Mouse (Mus musculus) liver, embryonic 15.5 days (tissue): ENCODE results near the gene 7530416G11Rik. TPM values are rescaled to one million over a fixed set of nuclear protein-coding genes. Genes with fewer than 3 reads are reported as not detected.

Source experiments
- ATAC-seq: fragments of 200-750 bp; cut with Nextera tagmentation; 2 replicates; pipeline ENCODE4 v1.8.0; 2017; ENCODE audit warnings: moderate number of reproducible peaks, mild to moderate bottlenecking, moderate library complexity; ENCODE audit not compliant: insufficient read depth
- H3K27ac ChIP-seq: fragments of 300-500 bp; sonication (generic); replicated peaks from 2 replicates; pipeline ENCODE4 v1.5.1; 2015; ENCODE audit warnings: mild to moderate bottlenecking, inconsistent platforms
- H3K27me3 ChIP-seq: fragments of 300-500 bp; sonication (generic); 2 replicates; pipeline ENCODE4 v1.6.1; 2015; ENCODE audit warnings: mild to moderate bottlenecking, inconsistent platforms
- H3K36me3 ChIP-seq: fragments of 300-500 bp; sonication (generic); replicated peaks from 2 replicates; pipeline ENCODE4 v1.6.1; 2015; ENCODE audit warnings: moderate library complexity, mild to moderate bottlenecking, inconsistent platforms
- H3K4me1 ChIP-seq: fragments of 300-500 bp; sonication (generic); replicated peaks from 2 replicates; pipeline ENCODE4 v1.6.1; 2015; ENCODE audit warnings: inconsistent platforms
- H3K4me2 ChIP-seq: fragments of 300-500 bp; sonication (generic); 2 replicates; pipeline ENCODE4 v1.6.1; 2015; ENCODE audit warnings: moderate library complexity, mild to moderate bottlenecking, inconsistent platforms
- H3K4me3 ChIP-seq: fragments of 300-500 bp; sonication (generic); replicated peaks from 2 replicates; pipeline ENCODE4 v1.5.1; 2015; ENCODE audit warnings: mild to moderate bottlenecking, inconsistent platforms
- H3K9ac ChIP-seq: fragments of 300-500 bp; sonication (generic); 2 replicates; pipeline ENCODE4 v1.6.1; 2015; ENCODE audit warnings: moderate library complexity, mild to moderate bottlenecking, inconsistent platforms
- H3K9me3 ChIP-seq: fragments of 300-500 bp; sonication (generic); replicated peaks from 2 replicates; pipeline ENCODE4 v1.6.1; 2016; ENCODE audit warnings: inconsistent platforms
- WGBS: fragments of 180-500 bp; shearing (Covaris S2); methylation state at CpG from one replicate; pipeline ENCODE4 v1.1.7; 2015; ENCODE audit warnings: mixed read lengths; ENCODE audit not compliant: insufficient replicate concordance; 5-methylcytosine and 5-hydroxymethylcytosine counted together
- polyA plus RNA-seq: library from polyadenylated mRNA; unstranded; fragments of >200 nt; fragmentation: Nextera tagmentation; extraction: Ambion mirVana; gene quantifications from 2 replicates; pipeline ENCODE4 v1.2.1, GENCODE M21; 2015

Gene 7530416G11Rik
- polyA plus RNA-seq, 1 experiment from 2014 or later: not detected

DNA sequence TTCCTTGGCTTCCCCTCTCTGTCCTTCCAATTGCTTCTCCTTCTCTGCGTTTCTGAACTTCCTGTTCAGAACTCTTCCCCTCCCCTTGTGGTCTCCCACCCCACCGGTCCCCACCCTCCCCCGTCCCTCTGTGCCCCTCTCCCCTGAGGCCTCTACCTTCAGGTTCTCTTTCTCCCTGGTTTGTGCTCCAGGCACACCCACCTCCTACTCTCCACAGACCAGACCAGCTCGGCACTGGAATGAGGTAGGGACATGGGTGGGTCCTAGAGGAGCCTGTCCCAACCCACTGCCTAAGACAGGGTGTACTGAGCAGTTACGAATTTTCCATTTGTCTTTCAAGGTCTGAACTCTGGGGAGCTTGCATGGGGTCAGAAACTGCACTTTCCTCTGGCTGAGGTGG lies 23.1 kb downstream of the 7530416G11Rik start:
- Histone ChIP-seq H3K27ac (no peak overlapping the region), H3K36me3 (no peaks in the 10 kb centered on the region), H3K27me3 (peaks cover 3% of the 10 kb centered on the region; the same call in 1 of the 2 replicates), H3K9me3 (no peaks in the 10 kb centered on the region), H3K4me3 (no peak overlapping the region), H3K4me2 (no peak overlapping the region), H3K4me1 (no peaks in the 10 kb centered on the region), H3K9ac (no peak overlapping the region)
- no peak for ATAC-seq
- WGBS: 17% methylated on average over 5 of the region's 5 CpGs

GRCm38 (mm10) chr15:85479365-85479764 lies 23.7 kb downstream of the 7530416G11Rik start:
- Histone ChIP-seq H3K27me3 (peaks cover 3% of the 10 kb centered on the region; the same call in 1 of the 2 replicates), H3K36me3 (no peaks in the 10 kb centered on the region), H3K4me3 (no peak overlapping the region), H3K4me1 (no peaks in the 10 kb centered on the region), H3K9ac (no peak overlapping the region), H3K9me3 (no peaks in the 10 kb centered on the region), H3K27ac (no peak overlapping the region), H3K4me2 (no peak overlapping the region)
- ATAC-seq: no peak
- WGBS: 70% methylated on average over 12 of the region's 12 CpGs

DNA sequence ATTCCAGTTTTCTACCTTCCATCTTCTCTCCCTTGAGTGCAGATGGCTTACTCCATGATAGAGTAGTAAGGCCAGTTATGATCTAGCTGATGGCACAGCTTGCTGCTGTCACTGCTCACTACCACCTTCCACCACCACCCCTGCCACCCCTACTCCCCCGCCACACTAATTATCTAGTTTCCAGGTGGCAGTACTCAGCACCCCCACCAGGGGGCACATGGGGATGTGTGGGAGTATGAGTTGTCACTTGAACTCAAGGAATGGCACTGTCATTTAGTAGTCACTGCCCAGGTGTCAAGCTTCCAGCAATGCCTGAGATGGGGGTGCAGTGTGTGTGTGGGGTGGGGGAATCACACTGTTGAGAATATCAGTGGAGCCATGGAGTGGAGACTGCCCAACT lies 25.4 kb downstream of the 7530416G11Rik start:
- Histone ChIP-seq H3K27ac (no peak overlapping the region), H3K36me3 (no peaks in the 10 kb centered on the region), H3K4me2 (no peak overlapping the region), H3K4me3 (no peak overlapping the region), H3K9me3 (no peaks in the 10 kb centered on the region), H3K27me3 (peaks cover 3% of the 10 kb centered on the region; the same call in 1 of the 2 replicates), H3K9ac (no peak overlapping the region), H3K4me1 (no peaks in the 10 kb centered on the region)
- ATAC-seq: no peak
- 24% methylated on average over 1 of the region's 1 CpGs for WGBS

- 40% methylated on average over 3 of the region's 3 CpGs for WGBS
- Histone ChIP-seq H3K36me3 (no peaks in the 10 kb centered on the region), H3K27me3 (no peaks in the 10 kb centered on the region), H3K9ac (no peak overlapping the region), H3K9me3 (no peaks in the 10 kb centered on the region), H3K27ac (no peak overlapping the region), H3K4me1 (no peaks in the 10 kb centered on the region), H3K4me2 (no peak overlapping the region), H3K4me3 (no peak overlapping the region)
- no peak for ATAC-seq
Observed at GRCm38 (mm10) chr15:85474697-85475096, 28.3 kb downstream of the 7530416G11Rik start.

GRCm38 (mm10) chr15:85469401-85469800 lies 33.6 kb downstream of the 7530416G11Rik start:
- H3K36me3 ChIP-seq: peaks cover 10% of the 10 kb centered on the region; the same call in 1 of the 2 replicates
- no peaks in the 10 kb centered on the region for H3K4me1 ChIP-seq
- no peak overlapping the region for H3K4me2 ChIP-seq
- no peaks in the 10 kb centered on the region for H3K27me3 ChIP-seq
- H3K4me3 ChIP-seq: no peak overlapping the region
- ATAC-seq: peak; percentile 67
- H3K9me3 ChIP-seq: no peaks in the 10 kb centered on the region
- H3K27ac ChIP-seq: 0 out of 2 replicates have a peak overlapping the region, but pooled peaks have one; percentile 35
- H3K9ac ChIP-seq: no peak overlapping the region
- WGBS: 61% methylated on average over 6 of the region's 6 CpGs

DNA sequence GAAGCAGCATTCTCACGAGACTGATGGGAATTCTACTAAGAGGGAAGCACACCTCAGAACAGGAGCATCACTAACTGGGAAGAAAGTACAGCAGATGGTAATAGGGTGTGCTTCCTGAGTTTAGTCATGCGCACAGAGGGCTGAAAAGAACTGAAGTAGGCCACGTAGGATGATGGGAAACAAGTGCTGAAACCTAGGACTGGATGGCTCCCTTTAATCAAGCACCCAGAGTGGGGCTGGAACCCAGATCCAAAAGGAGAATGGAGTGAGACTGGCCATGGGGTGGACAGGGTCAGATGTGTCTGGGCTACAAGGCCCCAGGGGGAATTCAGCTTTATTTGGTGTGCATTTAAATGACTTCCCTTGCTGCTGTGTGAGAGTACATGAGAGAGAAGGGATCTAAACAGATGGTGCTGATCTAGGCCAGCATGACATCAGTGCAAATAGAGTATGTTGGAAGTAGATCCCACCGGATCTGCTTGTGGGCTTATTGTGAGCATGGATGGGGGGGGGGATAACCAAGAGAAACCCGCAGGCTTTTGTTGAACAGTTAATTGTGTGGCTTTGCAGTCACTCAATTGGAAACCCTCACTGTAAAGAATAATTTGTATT lies 36.5 kb downstream of the 7530416G11Rik start:
- H3K4me2 ChIP-seq: no peak overlapping the region
- H3K4me3 ChIP-seq: no peak overlapping the region
- ATAC-seq: no peak
- H3K4me1 ChIP-seq: no peaks in the 10 kb centered on the region
- no peak overlapping the region for H3K27ac ChIP-seq
- no peaks in the 10 kb centered on the region for H3K27me3 ChIP-seq
- no peak overlapping the region for H3K9ac ChIP-seq
- H3K36me3 ChIP-seq: peaks cover 26% of the 10 kb centered on the region
- WGBS: 75% methylated on average over 5 of the region's 5 CpGs
- no peaks in the 10 kb centered on the region for H3K9me3 ChIP-seq

DNA sequence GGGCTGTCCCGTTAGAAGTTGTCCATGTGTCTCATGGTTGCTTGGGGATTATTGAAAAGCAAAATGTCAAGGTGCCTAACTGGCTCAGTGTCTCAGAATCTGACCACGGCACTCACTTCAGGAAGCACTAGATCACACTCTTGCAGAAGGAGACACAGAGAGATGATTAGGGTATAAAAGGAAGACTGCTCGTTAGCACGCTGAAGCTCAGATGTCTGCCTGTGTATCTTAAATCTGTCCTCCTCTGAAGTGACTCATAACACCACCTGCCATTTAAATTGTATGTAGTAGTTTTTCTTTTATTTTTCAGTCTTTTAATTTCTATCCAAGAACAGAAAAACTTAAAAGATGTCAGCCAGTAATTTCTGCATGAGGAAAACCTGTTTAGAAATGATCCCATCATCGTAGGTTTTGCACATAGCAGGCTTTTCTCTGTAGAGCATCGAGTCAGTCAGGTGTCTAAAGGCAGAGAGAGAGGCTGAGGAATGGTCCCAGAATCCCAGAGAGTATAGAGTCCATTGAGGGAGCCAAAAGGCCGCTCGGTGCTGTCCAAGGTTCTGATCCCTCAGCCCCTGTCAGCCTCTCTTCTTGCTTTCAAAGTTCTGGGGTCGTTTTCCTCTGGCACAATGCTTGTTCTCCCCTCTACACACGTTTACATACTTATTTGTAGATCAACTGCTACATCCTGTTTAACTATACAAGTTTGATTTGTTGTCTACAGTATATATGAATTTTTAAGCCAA lies 38.0 kb downstream of the 7530416G11Rik start:
- Histone ChIP-seq H3K36me3 (peaks cover 28% of the 10 kb centered on the region), H3K27ac (no peak overlapping the region), H3K9me3 (no peaks in the 10 kb centered on the region), H3K9ac (no peak overlapping the region), H3K27me3 (no peaks in the 10 kb centered on the region), H3K4me3 (no peak overlapping the region), H3K4me1 (no peaks in the 10 kb centered on the region), H3K4me2 (no peak overlapping the region)
- ATAC-seq: no peak
- WGBS: 57% methylated on average over 10 of the region's 10 CpGs

DNA sequence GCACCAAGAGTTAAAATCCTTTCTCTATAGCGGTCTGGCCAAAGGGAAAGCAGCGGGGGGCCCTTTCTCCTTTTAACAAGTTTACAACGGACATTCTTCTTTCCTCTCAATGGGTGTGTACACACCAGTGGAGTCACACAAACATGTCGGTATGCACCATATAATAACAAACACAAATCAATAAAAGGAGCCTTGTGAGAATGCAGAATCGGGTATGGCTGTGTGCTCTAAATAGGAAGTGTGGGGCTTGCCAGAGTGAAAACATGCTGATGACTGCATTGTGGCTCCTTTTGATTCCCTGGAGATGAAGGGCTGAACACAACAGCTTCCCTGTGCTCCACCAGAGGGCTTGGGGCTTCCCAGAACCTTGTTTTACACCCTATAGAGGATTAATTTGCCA lies 38.8 kb downstream of the 7530416G11Rik start:
- Histone ChIP-seq H3K9ac (no peak overlapping the region), H3K4me3 (no peak overlapping the region), H3K27ac (no peak overlapping the region), H3K36me3 (peaks cover 28% of the 10 kb centered on the region), H3K4me2 (no peak overlapping the region), H3K27me3 (no peaks in the 10 kb centered on the region), H3K9me3 (no peaks in the 10 kb centered on the region), H3K4me1 (no peaks in the 10 kb centered on the region)
- no peak for ATAC-seq
- 61% methylated on average over 5 of the region's 5 CpGs for WGBS

DNA sequence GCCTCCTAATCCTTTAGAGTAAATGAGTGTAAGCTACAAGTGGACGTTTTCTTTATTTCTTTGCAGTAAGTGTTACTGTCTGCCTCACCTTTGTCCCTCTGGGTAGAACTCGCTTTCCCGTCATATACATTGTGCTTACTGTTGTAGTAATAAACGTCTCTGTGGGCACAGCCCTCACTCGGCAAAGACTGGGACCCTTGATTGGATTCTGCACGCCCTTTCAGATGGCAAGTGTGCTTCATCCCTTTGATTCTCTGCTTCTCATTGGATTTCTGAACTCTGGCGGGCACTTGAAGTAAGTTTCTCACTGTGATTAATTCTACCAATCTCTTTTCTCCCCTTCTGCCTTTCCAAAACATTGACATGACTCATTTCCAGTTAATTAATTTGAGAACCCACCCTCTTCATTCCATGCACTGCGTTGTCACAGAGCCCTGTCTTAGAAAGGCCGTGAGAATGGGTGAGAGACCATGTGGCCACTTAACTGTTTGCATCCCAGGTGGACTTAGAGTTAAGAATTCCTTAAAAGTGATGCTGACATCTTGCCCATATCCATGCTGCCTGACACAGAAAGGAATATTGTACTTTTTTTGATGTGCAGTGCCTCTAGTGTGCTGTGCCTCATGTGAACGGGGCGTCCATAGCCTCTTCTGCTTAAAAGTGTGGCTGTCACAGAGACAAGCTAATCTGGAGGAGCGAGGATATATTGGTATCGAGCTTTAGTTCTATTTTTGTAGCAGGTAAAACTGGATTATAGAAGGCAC lies 39.8 kb downstream of the 7530416G11Rik start:
- no peak overlapping the region for H3K9ac ChIP-seq
- H3K27me3 ChIP-seq: no peaks in the 10 kb centered on the region
- H3K36me3 ChIP-seq: peaks cover 28% of the 10 kb centered on the region
- H3K27ac ChIP-seq: no peak overlapping the region
- H3K4me1 ChIP-seq: no peaks in the 10 kb centered on the region
- H3K9me3 ChIP-seq: no peaks in the 10 kb centered on the region
- ATAC-seq: no peak
- 77% methylated on average over 13 of the region's 13 CpGs for WGBS
- no peak overlapping the region for H3K4me2 ChIP-seq
- no peak overlapping the region for H3K4me3 ChIP-seq

DNA sequence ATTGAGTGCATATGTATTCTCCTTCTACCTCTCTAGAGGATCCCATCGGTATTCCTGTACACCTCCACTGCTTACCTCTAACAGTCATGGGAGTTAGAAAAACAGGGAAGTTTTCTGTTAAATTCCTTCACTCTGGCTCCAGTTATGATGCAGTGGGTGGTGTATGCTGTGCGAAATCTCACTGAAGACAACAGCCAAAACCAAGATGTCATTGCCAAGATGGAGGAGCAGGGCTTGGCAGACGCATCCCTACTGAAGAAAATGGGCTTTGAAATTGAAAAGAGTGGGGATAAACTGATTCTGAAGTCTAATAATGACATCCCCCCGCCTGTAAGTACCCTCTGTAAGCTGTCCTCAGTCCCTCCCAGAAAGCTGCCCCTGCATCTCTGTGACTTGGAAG lies 40.9 kb downstream of the 7530416G11Rik start:
- Histone ChIP-seq H3K4me2 (no peak overlapping the region), H3K27ac (no peak overlapping the region), H3K9me3 (no peaks in the 10 kb centered on the region), H3K9ac (no peak overlapping the region), H3K4me3 (no peak overlapping the region), H3K27me3 (no peaks in the 10 kb centered on the region), H3K36me3 (peaks cover 31% of the 10 kb centered on the region), H3K4me1 (no peaks in the 10 kb centered on the region)
- 64% methylated on average over 4 of the region's 4 CpGs for WGBS
- ATAC-seq: no peak

- Histone ChIP-seq H3K9ac (no peak overlapping the region), H3K4me2 (no peak overlapping the region), H3K27me3 (no peaks in the 10 kb centered on the region), H3K36me3 (peaks cover 31% of the 10 kb centered on the region), H3K9me3 (no peaks in the 10 kb centered on the region), H3K27ac (no peak overlapping the region), H3K4me1 (no peaks in the 10 kb centered on the region), H3K4me3 (no peak overlapping the region)
- 69% methylated on average over 4 of the region's 4 CpGs for WGBS
- ATAC-seq: no peak
Observed at GRCm38 (mm10) chr15:85461541-85461940, 41.5 kb downstream of the 7530416G11Rik start.
